Mouse (Mus musculus) midbrain, postnatal 0 days (tissue): Measurements from ENCODE around the gene Ube3b. TPM values are rescaled to one million over a fixed set of nuclear protein-coding genes. Genes with fewer than 3 reads are reported as not detected.

Source experiments
- ATAC-seq: fragments of 200-750 bp; cut with Nextera tagmentation; 2 replicates; pipeline ENCODE4 v1.8.0; 2017; ENCODE audit warnings: moderate number of reproducible peaks, mild to moderate bottlenecking, moderate TSS enrichment, moderate library complexity; ENCODE audit not compliant: low FRiP score
- DNase-seq: peaks from one replicate; pipeline ENCODE4 v3.0.0-alpha.2; 2015; ENCODE audit warnings: low spot score
- H3K27ac ChIP-seq: fragments of 300-500 bp; sonication (generic); 2 replicates; pipeline ENCODE4 v1.5.1; 2014; ENCODE audit warnings: low read depth, mild to moderate bottlenecking, low read length, mixed read lengths
- H3K27me3 ChIP-seq: fragments of 300-500 bp; sonication (generic); 2 replicates; pipeline ENCODE4 v1.6.1; 2014; ENCODE audit warnings: low read length, control low read depth, mixed read lengths; ENCODE audit not compliant: insufficient read depth
- H3K36me3 ChIP-seq: fragments of 300-500 bp; sonication (generic); 2 replicates; pipeline ENCODE4 v1.6.1; 2014; ENCODE audit warnings: low read length, control low read depth, mixed read lengths; ENCODE audit not compliant: insufficient read depth
- H3K4me1 ChIP-seq: fragments of 300-500 bp; sonication (generic); 2 replicates; pipeline ENCODE4 v1.6.1; 2014; ENCODE audit warnings: mild to moderate bottlenecking, control low read depth, antibody characterized with exemption, low read length, mixed read lengths; ENCODE audit not compliant: insufficient read depth
- H3K4me2 ChIP-seq: fragments of 300-500 bp; sonication (generic); 2 replicates; pipeline ENCODE4 v1.6.1; 2014; ENCODE audit warnings: low read depth, mild to moderate bottlenecking, low read length, mixed read lengths; ENCODE audit not compliant: poor library complexity, severe bottlenecking
- H3K4me3 ChIP-seq: fragments of 300-500 bp; sonication (generic); 2 replicates; pipeline ENCODE4 v1.5.1; 2014; ENCODE audit warnings: low read depth, mild to moderate bottlenecking, low read length, moderate library complexity
- H3K9ac ChIP-seq: fragments of 300-500 bp; sonication (generic); replicated peaks from 2 replicates; pipeline ENCODE4 v1.6.1; 2014; ENCODE audit warnings: mild to moderate bottlenecking, low read length, moderate library complexity, mixed read lengths; ENCODE audit not compliant: poor library complexity, severe bottlenecking
- H3K9me3 ChIP-seq: fragments of 300-500 bp; sonication (generic); 2 replicates; pipeline ENCODE4 v1.6.1; 2016; ENCODE audit warnings: low read length, control low read depth
- CTCF ChIP-seq: IDR thresholded peaks from 2 replicates; pipeline ENCODE4 v1.5.1; 2016; ENCODE audit warnings: antibody characterized with exemption, mild to moderate bottlenecking
- WGBS: fragments of 180-500 bp; shearing (Covaris S2); extraction: QIAGEN DNeasy Blood & Tissue Kit; methylation state at CpG from one replicate; pipeline ENCODE4 v1.1.7; 2014; 5-methylcytosine and 5-hydroxymethylcytosine counted together
- microRNA-seq: library from miRNA; unstranded; fragments of <30 nt; microRNA quantifications from one replicate; pipeline ENCODE4, GENCODE M21; 2016; ENCODE audit warnings: borderline number of aligned reads
- polyA plus RNA-seq: library from polyadenylated mRNA; unstranded; fragments of >200 nt; fragmentation: Nextera tagmentation; extraction: Ambion mirVana; gene quantifications from 2 replicates; pipeline ENCODE4 v1.2.1, GENCODE M21; 2015
- total RNA-seq: library from RNA; depleted of rRNA; stranded (reverse); fragments of >200 nt; gene quantifications from 2 replicates; pipeline ENCODE4 v1.2.3, GENCODE M21; 2014; rRNA removed

Gene Ube3b
- total and polyA plus RNA-seq, 2 experiments from 2014 or later: 26.9 to 58.3 TPM

DNA sequence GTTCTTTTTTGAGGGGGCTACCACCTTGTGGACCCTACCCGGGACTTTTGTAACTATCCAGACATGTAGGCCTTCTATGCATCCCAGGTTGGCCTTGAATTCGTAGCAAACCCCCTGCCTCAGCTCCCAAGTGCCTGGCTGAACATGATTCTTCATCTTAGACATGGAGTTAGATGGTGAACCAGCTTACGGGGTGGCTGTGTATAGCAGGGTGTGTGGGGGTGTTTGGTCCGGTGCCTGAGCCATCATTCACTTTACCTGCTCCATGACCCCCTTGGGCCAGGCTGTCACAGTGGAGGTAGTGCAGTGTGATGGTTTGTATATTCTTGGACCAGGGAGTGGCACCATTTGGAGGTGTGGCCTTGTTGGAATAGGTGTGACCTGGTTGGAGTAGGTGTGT, 87.6 kb downstream of the Ube3b start:
- 32% methylated on average over 4 of the region's 4 CpGs for WGBS
- H3K9ac ChIP-seq: no peak overlapping the region
- peaks cover 13% of the 10 kb centered on the region; the same call in 1 of the 2 replicates for H3K4me1 ChIP-seq
- ATAC-seq (no peak), DNase-seq (no peak)
- no peaks in the 10 kb centered on the region for H3K9me3 ChIP-seq
- H3K27me3 ChIP-seq: no peaks in the 10 kb centered on the region
- TF ChIP-seq CTCF: no peak
- H3K36me3 ChIP-seq: no peaks in the 10 kb centered on the region
- no peak overlapping the region for H3K4me2 ChIP-seq
- no peak overlapping the region for H3K27ac ChIP-seq
- no peak overlapping the region for H3K4me3 ChIP-seq

DNA sequence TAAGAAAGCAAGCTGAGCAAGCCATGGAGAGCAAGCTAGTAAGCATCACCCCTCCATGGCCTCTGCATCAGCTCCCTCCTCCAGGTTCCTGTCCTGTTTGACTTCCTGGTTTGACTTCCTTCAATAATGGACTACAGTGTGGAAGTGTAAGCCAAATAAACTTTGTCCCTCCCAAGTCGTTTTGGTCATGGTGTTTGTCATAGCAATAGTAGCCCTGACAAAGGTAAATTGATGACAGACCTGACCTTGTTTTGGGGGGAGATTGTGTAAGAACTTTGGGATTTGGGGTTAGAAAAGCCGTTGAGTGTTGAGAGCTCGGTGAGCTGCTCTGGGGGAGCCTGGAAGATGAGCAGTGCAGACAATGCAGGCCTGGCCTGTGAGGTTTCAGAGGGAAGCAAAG, 90.0 kb downstream of the Ube3b start:
- DNase-seq (no peak), ATAC-seq (no peak)
- Histone ChIP-seq H3K9me3 (no peaks in the 10 kb centered on the region), H3K4me3 (no peak overlapping the region), H3K27me3 (no peaks in the 10 kb centered on the region), H3K4me1 (peaks cover 13% of the 10 kb centered on the region; the same call in 1 of the 2 replicates), H3K36me3 (no peaks in the 10 kb centered on the region), H3K27ac (no peak overlapping the region), H3K9ac (no peak overlapping the region), H3K4me2 (no peak overlapping the region)
- no peak for TF ChIP-seq CTCF
- 80% methylated on average over 3 of the region's 3 CpGs for WGBS

Small RNAs within 50 kb of the gene (microRNA-seq; reads per million reads assigned to microRNA genes)
- not detected for gene Mir7027

Other genes starting within 250 kb of the Ube3b start
- 2.0 and 2.7 TPM in 2 replicates for gene Acacb, start 234.1 kb upstream of the Ube3b start, total RNA-seq
- 5.6 and 6.5 TPM in 2 replicates for gene Acacb, start 234.1 kb upstream of the Ube3b start, polyA plus RNA-seq
- 0.24 and 0.66 TPM in 2 replicates for gene Foxn4, start 106.8 kb upstream of the Ube3b start, total RNA-seq
- 0.35 and 0.38 TPM in 2 replicates for gene Foxn4, start 106.8 kb upstream of the Ube3b start, polyA plus RNA-seq
- gene Myo1h, start 91.4 kb upstream of the Ube3b start, total RNA-seq: 0.33 and 0.60 TPM in 2 replicates
- gene Myo1h, start 91.4 kb upstream of the Ube3b start, polyA plus RNA-seq: 0.43 and 0.56 TPM in 2 replicates
- 49.7 and 65.1 TPM in 2 replicates for gene Kctd10, start 99 bp upstream of the Ube3b start, total RNA-seq
- 51.8 and 54.5 TPM in 2 replicates for gene Kctd10, start 99 bp upstream of the Ube3b start, polyA plus RNA-seq
- 28.8 and 39.9 TPM in 2 replicates for gene Mmab, start 63.5 kb downstream of the Ube3b start, total RNA-seq
- 38.6 and 39.0 TPM in 2 replicates for gene Mmab, start 63.5 kb downstream of the Ube3b start, polyA plus RNA-seq
- gene Mvk, start 63.7 kb downstream of the Ube3b start, total RNA-seq: 113 and 115 TPM in 2 replicates
- gene Mvk, start 63.7 kb downstream of the Ube3b start, polyA plus RNA-seq: 70.6 and 73.0 TPM in 2 replicates
- 5.6 and 10.4 TPM in 2 replicates for gene Fam222a, start 187.4 kb downstream of the Ube3b start, total RNA-seq
- gene Fam222a, start 187.4 kb downstream of the Ube3b start, polyA plus RNA-seq: 3.5 and 4.2 TPM in 2 replicates